Mouse (Mus musculus) embryonic fibroblast, embryonic 13.5 days (primary cell): ENCODE measurements around the gene Lrrc61.

Source experiments
- CTCF ChIP-seq: IDR thresholded peaks from 2 replicates; pipeline ENCODE4 v1.5.1; 2011; ENCODE audit warnings: mild to moderate bottlenecking, control low read depth, low read length, moderate library complexity, borderline replicate concordance; ENCODE audit not compliant: insufficient read depth
- POLR2A ChIP-seq: IDR thresholded peaks from 2 replicates; pipeline ENCODE4 v1.6.1; 2011; ENCODE audit warnings: low read depth, mild to moderate bottlenecking, control low read depth, low read length, moderate library complexity

DNA sequence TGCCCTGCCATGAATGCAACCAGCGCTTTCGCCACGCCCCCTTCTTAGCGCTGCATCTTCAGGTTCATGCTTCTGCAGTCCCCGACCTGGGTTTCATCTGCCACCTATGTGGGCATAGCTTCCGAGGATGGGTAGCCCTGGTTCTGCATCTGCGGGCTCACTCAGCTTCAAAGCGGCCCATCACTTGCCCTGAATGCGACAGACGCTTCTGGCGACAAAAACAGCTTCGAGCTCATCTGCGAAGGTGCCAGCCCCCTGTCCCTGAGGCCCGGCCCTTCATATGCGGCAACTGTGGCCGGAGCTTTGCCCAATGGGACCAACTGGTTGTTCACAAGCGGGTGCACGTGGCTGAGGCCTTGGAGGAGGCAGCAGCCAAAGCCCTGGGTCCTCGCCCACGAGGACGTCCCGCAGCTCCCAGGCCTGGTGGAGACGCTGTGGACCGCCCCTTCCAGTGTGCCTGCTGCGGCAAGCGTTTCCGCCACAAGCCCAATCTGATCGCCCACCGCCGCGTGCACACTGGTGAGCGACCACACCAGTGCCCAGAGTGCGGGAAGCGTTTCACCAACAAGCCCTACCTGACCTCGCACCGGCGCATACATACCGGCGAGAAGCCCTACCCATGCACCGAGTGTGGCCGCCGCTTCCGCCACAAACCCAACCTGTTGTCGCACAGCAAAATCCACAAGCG, 42.1 kb downstream of the Lrrc61 start:
- TF ChIP-seq CTCF = no peak
- no peak for TF ChIP-seq POLR2A
